Mouse (Mus musculus) heart, embryonic 11.5 days (tissue): Measurements from ENCODE around the gene Dnajc27. TPM values are rescaled to one million over a fixed set of nuclear protein-coding genes. Genes with fewer than 3 reads are reported as not detected.

Experiments
- ATAC-seq: fragments of 200-750 bp; cut with Nextera tagmentation; replicated peaks from 2 replicates; pipeline ENCODE4 v1.8.0; 2017; ENCODE audit warnings: moderate library complexity; ENCODE audit not compliant: insufficient number of reproducible peaks, low FRiP score, low TSS enrichment
- H3K27ac ChIP-seq: fragments of 300-500 bp; sonication (generic); 2 replicates; pipeline ENCODE4 v1.5.1; 2014; ENCODE audit warnings: mild to moderate bottlenecking, low read depth, low read length
- H3K27me3 ChIP-seq: fragments of 300-500 bp; sonication (generic); 2 replicates; pipeline ENCODE4 v1.6.1; 2014; ENCODE audit warnings: mild to moderate bottlenecking, low read length, mixed read lengths; ENCODE audit not compliant: control insufficient read depth, insufficient read depth
- H3K36me3 ChIP-seq: fragments of 300-500 bp; sonication (generic); 2 replicates; pipeline ENCODE4 v1.6.1; 2014; ENCODE audit warnings: mild to moderate bottlenecking, low read length, moderate library complexity, mixed read lengths; ENCODE audit not compliant: control insufficient read depth, insufficient read depth
- H3K4me1 ChIP-seq: fragments of 300-500 bp; sonication (generic); 2 replicates; pipeline ENCODE4 v1.6.1; 2014; ENCODE audit warnings: low read length; ENCODE audit not compliant: control insufficient read depth, insufficient read depth
- H3K4me2 ChIP-seq: fragments of 300-500 bp; sonication (generic); 2 replicates; pipeline ENCODE4 v1.6.1; 2014; ENCODE audit warnings: mild to moderate bottlenecking, moderate library complexity
- H3K4me3 ChIP-seq: fragments of 300-500 bp; sonication (generic); 2 replicates; pipeline ENCODE4 v1.5.1; 2014; ENCODE audit warnings: low read depth, low read length
- H3K9ac ChIP-seq: fragments of 300-500 bp; sonication (generic); 2 replicates; pipeline ENCODE4 v1.6.1; 2014; ENCODE audit warnings: mild to moderate bottlenecking, low read depth, low read length, moderate library complexity
- H3K9me3 ChIP-seq: fragments of 300-500 bp; sonication (generic); replicated peaks from 2 replicates; pipeline ENCODE4 v1.6.1; 2016; ENCODE audit warnings: low read length; ENCODE audit not compliant: control insufficient read depth
- WGBS: fragments of 180-500 bp; shearing (Covaris S2); extraction: QIAGEN DNeasy Blood & Tissue Kit; methylation state at CpG from one replicate; pipeline ENCODE4 v1.1.7; 2014; ENCODE audit not compliant: insufficient replicate concordance; 5-methylcytosine and 5-hydroxymethylcytosine counted together
- polyA plus RNA-seq: library from polyadenylated mRNA; unstranded; fragments of >200 nt; fragmentation: Nextera tagmentation; extraction: Ambion mirVana; gene quantifications from 2 replicates; pipeline ENCODE4 v1.2.1, GENCODE M21; 2014

The Dnajc27 gene
- polyA plus RNA-seq, 1 experiment from 2014 or later = 7.8 TPM

GRCm38 (mm10) chr12:4068551-4068950, 13.8 kb upstream of the Dnajc27 start:
- Histone ChIP-seq H3K4me3 (no peak overlapping the region), H3K9ac (no peak overlapping the region), H3K27me3 (no peaks in the 10 kb centered on the region), H3K9me3 (no peaks in the 10 kb centered on the region), H3K36me3 (no peaks in the 10 kb centered on the region), H3K4me2 (no peak overlapping the region), H3K27ac (no peak overlapping the region), H3K4me1 (peaks cover 2% of the 10 kb centered on the region; the same call in 1 of the 2 replicates)
- ATAC-seq = no peak
- 76% methylated on average over 4 of the region's 4 CpGs for WGBS

- no peak for ATAC-seq
- Histone ChIP-seq H3K4me2 (no peak overlapping the region), H3K9ac (no peak overlapping the region), H3K36me3 (no peaks in the 10 kb centered on the region), H3K4me1 (peaks cover 2% of the 10 kb centered on the region; the same call in 1 of the 2 replicates), H3K4me3 (no peak overlapping the region), H3K27ac (no peak overlapping the region), H3K9me3 (no peaks in the 10 kb centered on the region), H3K27me3 (no peaks in the 10 kb centered on the region)
- WGBS = 77% methylated on average over 9 of the region's 9 CpGs
Observed at GRCm38 (mm10) chr12:4071671-4072070, 10.7 kb upstream of the Dnajc27 start.

- H3K9me3 ChIP-seq = no peaks in the 10 kb centered on the region
- no peaks in the 10 kb centered on the region for H3K36me3 ChIP-seq
- no peak overlapping the region for H3K9ac ChIP-seq
- WGBS = 33% methylated on average over 8 of the region's 8 CpGs
- no peak overlapping the region for H3K4me2 ChIP-seq
- 0 out of 2 replicates have a peak, but pooled peaks cover 2% of the 10 kb centered on the region for H3K4me1 ChIP-seq
- no peak for ATAC-seq
- H3K27me3 ChIP-seq = no peaks in the 10 kb centered on the region
- H3K27ac ChIP-seq = no peak overlapping the region
- no peak overlapping the region for H3K4me3 ChIP-seq
Observed at GRCm38 (mm10) chr12:4075407-4075806, 7.0 kb upstream of the Dnajc27 start.

- no peak overlapping the region for H3K9ac ChIP-seq
- H3K4me2 ChIP-seq = no peak overlapping the region
- ATAC-seq = no peak
- H3K27me3 ChIP-seq = no peaks in the 10 kb centered on the region
- no peak overlapping the region for H3K4me3 ChIP-seq
- H3K4me1 ChIP-seq = 0 out of 2 replicates have a peak, but pooled peaks cover 2% of the 10 kb centered on the region
- H3K36me3 ChIP-seq = no peaks in the 10 kb centered on the region
- H3K9me3 ChIP-seq = no peaks in the 10 kb centered on the region
- H3K27ac ChIP-seq = no peak overlapping the region
Observed at GRCm38 (mm10) chr12:4076383-4076782, 6.0 kb upstream of the Dnajc27 start.

GRCm38 (mm10) chr12:4078069-4078468, 4.3 kb upstream of the Dnajc27 start:
- H3K36me3 ChIP-seq = no peaks in the 10 kb centered on the region
- no peak for ATAC-seq
- 35% methylated on average over 1 of the region's 1 CpGs for WGBS

GRCm38 (mm10) chr12:4080311-4080710, 2.1 kb upstream of the Dnajc27 start:
- Histone ChIP-seq H3K9me3 (no peaks in the 10 kb centered on the region), H3K4me2 (no peak overlapping the region), H3K27me3 (no peaks in the 10 kb centered on the region), H3K4me3 (no peak overlapping the region), H3K9ac (no peak overlapping the region), H3K36me3 (no peaks in the 10 kb centered on the region), H3K27ac (no peak overlapping the region), H3K4me1 (no peaks in the 10 kb centered on the region; the same call in 1 of the 2 replicates)
- WGBS = 0% methylated on average over 2 of the region's 2 CpGs
- ATAC-seq = no peak

More at GRCm38 (mm10) chr12:4078069-4078468, 4.3 kb upstream of the Dnajc27 start:
- Histone ChIP-seq H3K27ac (no peak overlapping the region), H3K9me3 (no peaks in the 10 kb centered on the region), H3K4me3 (no peak overlapping the region), H3K4me2 (no peak overlapping the region), H3K27me3 (no peaks in the 10 kb centered on the region), H3K4me1 (peaks cover 2% of the 10 kb centered on the region; the same call in 1 of the 2 replicates), H3K9ac (no peak overlapping the region)

GRCm38 (mm10) chr12:4083441-4083840, 1.1 kb downstream of the Dnajc27 start:
- Histone ChIP-seq H3K27me3 (no peaks in the 10 kb centered on the region), H3K9me3 (no peaks in the 10 kb centered on the region), H3K4me3 (peak overlapping the region; percentile 52), H3K4me2 (peak overlapping the region; percentile 70), H3K9ac (no peak overlapping the region), H3K4me1 (no peaks in the 10 kb centered on the region; the same call in 1 of the 2 replicates), H3K36me3 (peaks cover 9% of the 10 kb centered on the region), H3K27ac (peak overlapping the region; percentile 92; the same call in 1 of the 2 replicates)
- ATAC-seq = no peak
- 69% methylated on average over 8 of the region's 8 CpGs for whole genome bisulfite sequencing

- Histone ChIP-seq H3K4me3 (no peak overlapping the region), H3K27ac (no peak overlapping the region), H3K4me1 (no peaks in the 10 kb centered on the region), H3K9ac (no peak overlapping the region), H3K4me2 (no peak overlapping the region), H3K27me3 (no peaks in the 10 kb centered on the region), H3K9me3 (no peaks in the 10 kb centered on the region), H3K36me3 (peaks cover 9% of the 10 kb centered on the region)
- 68% methylated on average over 4 of the region's 4 CpGs for WGBS
- no peak for ATAC-seq
Observed at GRCm38 (mm10) chr12:4107383-4107782, 25.0 kb downstream of the Dnajc27 start.

GRCm38 (mm10) chr12:4116132-4116531, 33.7 kb downstream of the Dnajc27 start:
- H3K4me1 ChIP-seq = peaks cover 12% of the 10 kb centered on the region
- H3K9ac ChIP-seq = no peak overlapping the region
- H3K27me3 ChIP-seq = no peaks in the 10 kb centered on the region
- WGBS = 49% methylated on average over 9 of the region's 9 CpGs
- H3K4me3 ChIP-seq = no peak overlapping the region
- H3K36me3 ChIP-seq = no peaks in the 10 kb centered on the region
- H3K9me3 ChIP-seq = no peaks in the 10 kb centered on the region
- no peak for ATAC-seq
- H3K4me2 ChIP-seq = no peak overlapping the region
- no peak overlapping the region for H3K27ac ChIP-seq
